Mouse (Mus musculus) midbrain, embryonic 15.5 days (tissue): ENCODE results near the gene Pla2g4d. TPM values are rescaled to one million over a fixed set of nuclear protein-coding genes. Genes with fewer than 3 reads are reported as not detected.

Source experiments
- polyA plus RNA-seq: library from polyadenylated mRNA; unstranded; fragments of >200 nt; fragmentation: Nextera tagmentation; extraction: Ambion mirVana; gene quantifications from 2 replicates; pipeline ENCODE4 v1.2.1, GENCODE M21; 2015

Pla2g4d gene
- polyA plus RNA-seq, 1 experiment from 2014 or later, result 0.13 TPM

Other genes with a start within 250 kb of the Pla2g4d start
- 17.9 and 20.4 TPM in 2 replicates for gene Ehd4, start 134.6 kb downstream of the Pla2g4d start, polyA plus RNA-seq
- 5.1 and 5.3 TPM in 2 replicates for gene Pla2g4e, start 43.9 kb downstream of the Pla2g4d start, polyA plus RNA-seq
- gene Pla2g4f, start 25.0 kb upstream of the Pla2g4d start, polyA plus RNA-seq, result not detected in 2 replicates
- gene Vps39, start 63.9 kb upstream of the Pla2g4d start, polyA plus RNA-seq, result 47.1 and 49.0 TPM in 2 replicates
- gene Ganc, start 114.7 kb upstream of the Pla2g4d start, polyA plus RNA-seq, result 9.2 and 9.7 TPM in 2 replicates
- 5.7 and 6.6 TPM in 2 replicates for gene Tmem87a, start 114.9 kb upstream of the Pla2g4d start, polyA plus RNA-seq
- 0.50 and 1.2 TPM in 2 replicates for gene Capn3, start 166.8 kb upstream of the Pla2g4d start, polyA plus RNA-seq